In genomic region chr11:76201761-76202674, GRCm38 (mm10) we compare ENCODE assay signal across 8 mouse cellular contexts. TPM values are rescaled to one million over a fixed set of nuclear protein-coding genes. Genes with fewer than 3 reads are reported as not detected.
DNase-seq lines count a peak whose midpoint lies in the region; ATAC-seq lines count a peak whose summit lies in the region.

No protein-coding gene starts in this region.

- under 1% methylated on average over 88 of the region's 90 CpGs for WGBS in intestine, embryonic 16.5 days

- intact Hi-C loops in left cerebral cortex, postnatal 36 days (cut with DNase I) = no loop called here

- peaks cover 19% of the 10 kb centered on the region for H3K4me1 ChIP-seq in intestine, embryonic 16.5 days (ENCODE audit: control insufficient read depth, insufficient read depth, low read length)

- no peaks in the 10 kb centered on the region for H3K27me3 ChIP-seq in intestine, embryonic 16.5 days (replicated peaks; ENCODE audit: control insufficient read depth, insufficient read depth, low read length)

- peak overlapping the region; percentile 68 for H3K4me3 ChIP-seq in intestine, embryonic 16.5 days (ENCODE audit: low read length)

- H3K27ac ChIP-seq in intestine, embryonic 16.5 days (ENCODE audit: low read length) = peak overlapping the region; percentile 74

- peaks cover 4% of the 10 kb centered on the region; the same call in 1 of the 2 replicates for H3K36me3 ChIP-seq in intestine, embryonic 16.5 days (ENCODE audit: control insufficient read depth, insufficient read depth, low read length)

- peak overlapping the region; percentile 86 for H3K4me2 ChIP-seq in intestine, embryonic 16.5 days (ENCODE audit: low read depth, low read length)

- no peaks in the 10 kb centered on the region for H3K9me3 ChIP-seq in intestine, embryonic 16.5 days (ENCODE audit: control insufficient read depth, low read length)

- DNase-seq in adrenal gland, adult 2 months = peak; percentile 95
- DNase-seq in embryo, embryonic 9.5 days (ENCODE audit: extremely low spot score) = peak; percentile 81
- peak; percentile 88 to 89 for DNase-seq in gastrocnemius, postnatal 4 days (ENCODE audit: low spot score in 2 of 2)
- DNase-seq in left cerebral cortex, postnatal 36 days (ENCODE audit: low spot score in 2 of 2) = peak; percentile 80 to 92
- peak; percentile 78 for DNase-seq in mesoderm, embryonic 11.5 days (ENCODE audit: low read depth, low spot score)
- DNase-seq in right cerebral cortex, postnatal 14 days = peak; percentile 79
- DNase-seq in urinary bladder, postnatal 36 days (ENCODE audit: low spot score in 2 of 2) = peak; percentile 84 to 88

- peak; percentile 99 for ATAC-seq in intestine, embryonic 16.5 days

- H3K9ac ChIP-seq in intestine, embryonic 16.5 days (ENCODE audit: low read depth, low read length) = peak overlapping the region; percentile 81

RNA-seq across cellular contexts. Expression of gene Dbil5, which starts 15.4 kb away (rescaled TPM):
- total RNA-seq in adrenal gland, adult 2 months (2021) = under 1 TPM; 0.72 to 0.73 TPM
- 0.97 TPM in 1 of 2 replicates, not detected in the other for polyA plus RNA-seq in adrenal gland, adult 2 months (2012; rRNA removed)
- total RNA-seq in gastrocnemius, postnatal 4 days (2021) = not detected
- 0.86 and 1.1 TPM in 2 replicates for polyA plus RNA-seq in intestine, embryonic 16.5 days (2015; fragmentation: Nextera tagmentation; extraction: Ambion mirVana)
- 1 to 10 TPM; 1.0 to 1.3 TPM for total RNA-seq in left cerebral cortex, postnatal 36 days (2021)

RNA-seq across cellular contexts. Expression of gene Gemin4, which starts 15.4 kb away (rescaled TPM):
- 1 to 10 TPM; 5.4 to 9.1 TPM for total RNA-seq in adrenal gland, adult 2 months (2021)
- polyA plus RNA-seq in adrenal gland, adult 2 months (2012; rRNA removed) = 4.5 and 5.9 TPM in 2 replicates
- 1 to 10 TPM; 3.5 to 5.2 TPM for total RNA-seq in gastrocnemius, postnatal 4 days (2021)
- 26.6 and 29.4 TPM in 2 replicates for polyA plus RNA-seq in intestine, embryonic 16.5 days (2015; fragmentation: Nextera tagmentation; extraction: Ambion mirVana)
- total RNA-seq in left cerebral cortex, postnatal 36 days (2021) = 1 to 10 TPM; 7.7 to 9.6 TPM

RNA-seq across cellular contexts. Expression of gene Fam57a, which starts 22.5 kb away (rescaled TPM):
- total RNA-seq in adrenal gland, adult 2 months (2021) = 1 to 10 TPM; 5.6 to 5.8 TPM
- 7.3 and 9.8 TPM in 2 replicates for polyA plus RNA-seq in adrenal gland, adult 2 months (2012; rRNA removed)
- 10 to 100 TPM in 1 of 2 experiments, 1 to 10 TPM in 1; 9.8 to 12.1 TPM for total RNA-seq in gastrocnemius, postnatal 4 days (2021)
- 104 TPM in 2 replicates for polyA plus RNA-seq in intestine, embryonic 16.5 days (2015; fragmentation: Nextera tagmentation; extraction: Ambion mirVana)
- total RNA-seq in left cerebral cortex, postnatal 36 days (2021) = 10 to 100 TPM; 15.7 to 18.4 TPM

RNA-seq across cellular contexts. Expression of gene Vps53, which starts 22.6 kb away (rescaled TPM):
- 10 to 100 TPM; 51.6 to 61.2 TPM for total RNA-seq in adrenal gland, adult 2 months (2021)
- polyA plus RNA-seq in adrenal gland, adult 2 months (2012; rRNA removed) = 12.9 and 20.2 TPM in 2 replicates
- 10 to 100 TPM; 30.2 to 33.7 TPM for total RNA-seq in gastrocnemius, postnatal 4 days (2021)
- 55.9 and 61.9 TPM in 2 replicates for polyA plus RNA-seq in intestine, embryonic 16.5 days (2015; fragmentation: Nextera tagmentation; extraction: Ambion mirVana)
- total RNA-seq in left cerebral cortex, postnatal 36 days (2021) = 10 to 100 TPM; 83.2 to 88.4 TPM

RNA-seq across cellular contexts. Expression of gene Mrm3, which starts 41.5 kb away (rescaled TPM):
- total RNA-seq in adrenal gland, adult 2 months (2021) = 10 to 100 TPM; 18.1 to 21.3 TPM
- polyA plus RNA-seq in adrenal gland, adult 2 months (2012; rRNA removed) = 10.4 and 13.0 TPM in 2 replicates
- 10 to 100 TPM; 12.9 to 14.8 TPM for total RNA-seq in gastrocnemius, postnatal 4 days (2021)
- polyA plus RNA-seq in intestine, embryonic 16.5 days (2015; fragmentation: Nextera tagmentation; extraction: Ambion mirVana) = 22.9 and 29.2 TPM in 2 replicates
- 10 to 100 TPM; 17.3 to 17.8 TPM for total RNA-seq in left cerebral cortex, postnatal 36 days (2021)

Comparison
In these comparisons a context has a peak if more than half of its experiments do, and no peak if none do; other contexts are left out.
1. Peak in every context shown above with its lines: DNase-seq, ATAC-seq, H3K4me3 ChIP-seq and H3K27ac ChIP-seq.